Mouse (Mus musculus): ENCODE measurements at regions not wholly inside any gene's neighbourhood (a gene's known extent, or its start where the extent isn't known, plus 50 kb on each side); places are given as distances from the start of the nearest gene placed in this dataset.

DNA sequence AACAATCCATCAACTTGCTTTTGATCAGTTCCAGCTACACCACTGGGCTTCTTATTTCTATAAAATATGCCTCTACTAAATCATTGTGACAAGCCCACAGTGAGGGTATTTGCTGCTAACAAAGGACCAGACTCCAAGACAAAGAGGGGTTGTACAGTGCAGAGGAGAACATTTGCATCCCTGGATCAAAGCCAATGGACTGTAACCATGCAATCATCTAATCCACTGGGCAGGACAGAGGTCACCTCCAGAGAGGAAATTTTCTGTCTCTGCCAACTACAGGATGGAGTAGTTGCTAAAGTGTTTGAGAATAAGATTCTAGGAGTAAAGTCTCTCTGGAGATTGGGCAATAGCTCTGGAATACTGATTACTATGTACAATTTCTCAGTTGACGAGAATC, 272.9 kb downstream of the Cox7c start:
- Histone ChIP-seq H3K4me2 (replicated peaks; ENCODE audit: low read depth, low read length, severe bottlenecking) (no peak overlapping the region), H3K9me3 (ENCODE audit: control insufficient read depth, low read length) (no peaks in the 10 kb centered on the region), H3K4me3 (replicated peaks; ENCODE audit: low read length) (no peak overlapping the region), H3K27ac (replicated peaks; ENCODE audit: low read depth, low read length) (no peak overlapping the region), H3K36me3 (ENCODE audit: control insufficient read depth, insufficient read depth, low read length) (no peaks in the 10 kb centered on the region), H3K27me3 (ENCODE audit: control insufficient read depth, insufficient read depth, low read length) (no peaks in the 10 kb centered on the region), H3K9ac (ENCODE audit: low read depth, low read length, severe bottlenecking) (no peak overlapping the region), H3K4me1 (ENCODE audit: control insufficient read depth, insufficient read depth, low read length) (no peaks in the 10 kb centered on the region)
- DNase-seq (ENCODE audit: low spot score) (no peak), ATAC-seq (ENCODE audit: low FRiP score, low read depth) (no peak)
- no peak for TF ChIP-seq POLR2A (IDR thresholded peaks at IDR 0.05; ENCODE audit: borderline replicate concordance, extremely low read depth, insufficient read depth, insufficient read length)
- 88% methylated on average over 1 of the region's 1 CpGs for WGBS

DNA sequence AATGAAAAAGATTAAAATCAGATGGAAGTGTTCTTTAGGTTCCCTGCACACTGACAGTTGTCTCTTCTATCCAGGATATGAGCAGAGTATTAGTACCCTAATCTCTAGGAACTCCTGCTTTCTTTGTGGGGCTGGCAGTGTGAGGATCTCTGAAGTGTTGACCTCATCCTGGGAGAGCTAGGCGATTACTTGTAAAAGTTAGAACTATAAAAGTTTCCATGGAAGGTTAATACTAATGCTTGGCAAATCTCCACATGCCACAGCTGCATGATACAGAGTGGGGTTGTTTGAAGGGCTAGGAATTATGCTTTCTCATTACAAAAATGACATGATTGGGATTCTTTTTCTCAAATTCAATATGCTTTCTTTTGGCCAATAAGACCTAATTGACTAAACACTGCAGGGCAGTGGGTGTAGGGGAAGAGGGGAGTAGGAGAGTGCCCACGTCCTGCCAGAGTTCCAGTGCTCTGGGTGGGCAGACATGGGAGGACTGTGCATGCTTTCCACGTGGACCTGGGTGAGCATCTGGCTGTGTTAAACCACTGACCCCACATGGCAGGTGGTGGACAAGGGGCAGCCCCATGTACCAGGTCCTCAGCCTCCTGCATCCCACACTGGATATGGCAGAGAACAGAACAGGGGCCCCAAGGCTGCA, 275.6 kb downstream of the Cox7c start:
- H3K9me3 ChIP-seq (ENCODE audit: control insufficient read depth, low read length) = no peaks in the 10 kb centered on the region
- no peak overlapping the region for H3K9ac ChIP-seq (ENCODE audit: low read depth, low read length, severe bottlenecking)
- DNase-seq (ENCODE audit: low spot score) (peak; percentile 77), ATAC-seq (ENCODE audit: low FRiP score, low read depth) (peak; percentile 60)
- H3K27me3 ChIP-seq (ENCODE audit: control insufficient read depth, insufficient read depth, low read length) = no peaks in the 10 kb centered on the region
- TF ChIP-seq POLR2A (IDR thresholded peaks at IDR 0.05; ENCODE audit: borderline replicate concordance, extremely low read depth, insufficient read depth, insufficient read length) = no peak
- no peaks in the 10 kb centered on the region for H3K36me3 ChIP-seq (ENCODE audit: control insufficient read depth, insufficient read depth, low read length)
- no peak overlapping the region for H3K4me3 ChIP-seq (replicated peaks; ENCODE audit: low read length)
- 27% methylated on average over 3 of the region's 3 CpGs for WGBS
- no peaks in the 10 kb centered on the region for H3K4me1 ChIP-seq (ENCODE audit: control insufficient read depth, insufficient read depth, low read length)
- no peak overlapping the region for H3K4me2 ChIP-seq (replicated peaks; ENCODE audit: low read depth, low read length, severe bottlenecking)
- H3K27ac ChIP-seq (replicated peaks; ENCODE audit: low read depth, low read length) = 0 out of 2 replicates have a peak overlapping the region, but pooled peaks have one; percentile 40

DNA sequence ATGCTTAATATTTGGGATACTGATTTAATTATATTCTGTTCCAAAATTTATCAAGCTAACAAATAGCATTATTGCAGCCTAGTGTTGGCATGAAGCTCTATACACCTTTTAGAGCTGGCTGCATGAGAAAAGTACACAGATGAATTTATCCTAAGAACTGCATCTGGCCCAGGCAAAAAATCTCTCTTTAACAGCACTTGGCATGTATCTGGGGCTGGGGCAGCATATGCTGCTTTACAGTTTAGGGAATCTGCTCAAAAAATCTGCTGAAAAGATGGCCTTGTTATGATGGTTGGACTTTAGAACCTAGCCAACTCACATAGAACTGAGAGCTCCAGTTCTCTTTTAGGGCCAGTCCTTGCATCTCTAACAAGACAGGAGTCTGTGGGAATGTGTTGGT, 276.2 kb downstream of the Cox7c start:
- Histone ChIP-seq H3K9ac (ENCODE audit: low read depth, low read length, severe bottlenecking) (no peak overlapping the region), H3K4me2 (replicated peaks; ENCODE audit: low read depth, low read length, severe bottlenecking) (no peak overlapping the region), H3K9me3 (ENCODE audit: control insufficient read depth, low read length) (no peaks in the 10 kb centered on the region), H3K27me3 (ENCODE audit: control insufficient read depth, insufficient read depth, low read length) (no peaks in the 10 kb centered on the region), H3K4me1 (ENCODE audit: control insufficient read depth, insufficient read depth, low read length) (no peaks in the 10 kb centered on the region), H3K4me3 (replicated peaks; ENCODE audit: low read length) (no peak overlapping the region), H3K27ac (replicated peaks; ENCODE audit: low read depth, low read length) (no peak overlapping the region), H3K36me3 (ENCODE audit: control insufficient read depth, insufficient read depth, low read length) (no peaks in the 10 kb centered on the region)
- TF ChIP-seq POLR2A (IDR thresholded peaks at IDR 0.05; ENCODE audit: borderline replicate concordance, extremely low read depth, insufficient read depth, insufficient read length) = no peak
- DNase-seq (ENCODE audit: low spot score) (peak; percentile 6), ATAC-seq (ENCODE audit: low FRiP score, low read depth) (no peak)

DNA sequence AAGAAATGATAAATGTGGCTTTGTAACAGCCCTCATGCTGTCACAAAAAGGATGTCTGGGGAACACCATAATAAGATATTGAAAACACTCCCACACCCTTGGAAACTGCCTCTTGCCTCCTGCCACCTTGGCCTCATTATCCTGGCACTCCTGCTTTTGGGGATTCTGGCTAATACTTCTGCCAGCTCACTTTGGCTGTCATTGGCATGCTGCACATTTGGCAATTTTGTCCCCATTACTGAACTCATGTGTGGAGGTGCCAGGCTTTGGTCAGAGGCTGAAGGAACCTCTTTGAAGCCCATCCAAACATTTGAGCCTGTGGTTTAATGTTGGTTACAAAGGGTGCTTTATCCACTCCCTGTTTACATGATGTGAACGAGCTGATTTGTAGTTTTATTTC, 278.2 kb downstream of the Cox7c start:
- no peaks in the 10 kb centered on the region for H3K36me3 ChIP-seq (ENCODE audit: control insufficient read depth, insufficient read depth, low read length)
- no peaks in the 10 kb centered on the region for H3K4me1 ChIP-seq (ENCODE audit: control insufficient read depth, insufficient read depth, low read length)
- H3K4me2 ChIP-seq (replicated peaks; ENCODE audit: low read depth, low read length, severe bottlenecking) = no peak overlapping the region
- no peak overlapping the region for H3K9ac ChIP-seq (ENCODE audit: low read depth, low read length, severe bottlenecking)
- 48% methylated on average over 1 of the region's 1 CpGs for WGBS
- H3K4me3 ChIP-seq (replicated peaks; ENCODE audit: low read length) = no peak overlapping the region
- ATAC-seq (ENCODE audit: low FRiP score, low read depth) (no peak), DNase-seq (ENCODE audit: low spot score) (no peak)
- no peaks in the 10 kb centered on the region for H3K27me3 ChIP-seq (ENCODE audit: control insufficient read depth, insufficient read depth, low read length)
- H3K27ac ChIP-seq (replicated peaks; ENCODE audit: low read depth, low read length) = no peak overlapping the region
- no peak for TF ChIP-seq POLR2A (IDR thresholded peaks at IDR 0.05; ENCODE audit: borderline replicate concordance, extremely low read depth, insufficient read depth, insufficient read length)
- no peaks in the 10 kb centered on the region for H3K9me3 ChIP-seq (ENCODE audit: control insufficient read depth, low read length)

DNA sequence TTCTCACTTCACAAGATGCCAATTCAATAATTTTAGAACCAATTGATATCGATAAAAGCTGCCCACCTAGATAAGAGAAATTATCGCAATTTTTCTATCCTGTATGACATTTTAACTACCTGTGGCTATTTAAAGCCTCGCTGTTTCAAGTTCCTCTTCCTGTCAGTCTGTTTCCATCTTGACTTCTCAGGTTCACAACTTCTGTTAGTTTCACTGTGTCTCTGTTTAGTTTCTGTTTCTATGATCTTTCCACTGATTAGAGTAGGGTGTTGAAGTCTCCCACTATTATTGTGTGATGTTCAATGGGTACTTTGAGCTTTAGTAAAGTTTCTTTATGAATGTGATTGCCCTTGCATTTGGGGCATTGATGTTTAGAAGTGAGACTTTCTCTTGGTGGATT, 322.1 kb downstream of the Cox7c start:
- H3K4me2 ChIP-seq (replicated peaks; ENCODE audit: low read depth, low read length, severe bottlenecking) = no peak overlapping the region
- H3K36me3 ChIP-seq (ENCODE audit: control insufficient read depth, insufficient read depth, low read length) = no peaks in the 10 kb centered on the region
- no peak overlapping the region for H3K27ac ChIP-seq (replicated peaks; ENCODE audit: low read depth, low read length)
- H3K9ac ChIP-seq (ENCODE audit: low read depth, low read length, severe bottlenecking) = no peak overlapping the region
- H3K4me3 ChIP-seq (replicated peaks; ENCODE audit: low read length) = no peak overlapping the region
- H3K9me3 ChIP-seq (ENCODE audit: control insufficient read depth, low read length) = no peaks in the 10 kb centered on the region
- ATAC-seq (ENCODE audit: low FRiP score, low read depth) = no peak
- WGBS = 89% methylated on average over 3 of the region's 3 CpGs
- H3K27me3 ChIP-seq (ENCODE audit: control insufficient read depth, insufficient read depth, low read length) = no peaks in the 10 kb centered on the region
- no peaks in the 10 kb centered on the region for H3K4me1 ChIP-seq (ENCODE audit: control insufficient read depth, insufficient read depth, low read length)
- no peak for TF ChIP-seq POLR2A (IDR thresholded peaks at IDR 0.05; ENCODE audit: borderline replicate concordance, extremely low read depth, insufficient read depth, insufficient read length)
- DNase-seq (ENCODE audit: low spot score) = no peak

DNA sequence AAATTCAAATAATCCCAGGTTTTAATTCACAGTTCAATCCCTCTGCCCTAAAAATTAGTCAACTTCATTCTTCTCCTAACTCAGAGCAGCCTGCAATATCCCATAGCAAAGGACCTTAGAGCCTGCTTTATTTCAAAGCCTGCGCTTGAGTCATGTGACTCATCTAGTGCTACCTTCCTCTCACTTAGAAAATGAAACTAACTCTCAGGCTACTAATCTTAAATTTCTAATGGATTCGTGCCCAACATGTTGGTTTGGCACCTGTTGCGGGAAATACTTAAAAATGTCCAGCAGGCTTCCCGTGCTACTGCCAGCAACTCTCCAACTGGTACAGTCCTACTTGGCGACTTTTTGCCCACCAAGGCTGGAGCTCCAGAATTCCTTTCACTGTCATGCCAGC, 322.6 kb downstream of the Cox7c start:
- H3K36me3 ChIP-seq (ENCODE audit: control insufficient read depth, insufficient read depth, low read length) = no peaks in the 10 kb centered on the region
- DNase-seq (ENCODE audit: low spot score) (no peak), ATAC-seq (ENCODE audit: low FRiP score, low read depth) (no peak)
- no peak overlapping the region for H3K4me3 ChIP-seq (replicated peaks; ENCODE audit: low read length)
- no peaks in the 10 kb centered on the region for H3K4me1 ChIP-seq (ENCODE audit: control insufficient read depth, insufficient read depth, low read length)
- no peak overlapping the region for H3K27ac ChIP-seq (replicated peaks; ENCODE audit: low read depth, low read length)
- H3K27me3 ChIP-seq (ENCODE audit: control insufficient read depth, insufficient read depth, low read length) = no peaks in the 10 kb centered on the region
- WGBS = 85% methylated on average over 5 of the region's 5 CpGs
- TF ChIP-seq POLR2A (IDR thresholded peaks at IDR 0.05; ENCODE audit: borderline replicate concordance, extremely low read depth, insufficient read depth, insufficient read length) = no peak
- no peak overlapping the region for H3K9ac ChIP-seq (ENCODE audit: low read depth, low read length, severe bottlenecking)
- no peak overlapping the region for H3K4me2 ChIP-seq (replicated peaks; ENCODE audit: low read depth, low read length, severe bottlenecking)
- no peaks in the 10 kb centered on the region for H3K9me3 ChIP-seq (ENCODE audit: control insufficient read depth, low read length)

Measured in limb, embryonic 14.5 days (tissue).